Comparison of ENCODE assay signal across 34 mouse cellular contexts in genomic region chr16:12897267-12897666, GRCm38 (mm10).
"Had no signal": no experiment of that assay in that cellular context is flagged by ENCODE, and none has a peak within 500 bp of the region (broad histone marks: within the 10 kb centered on the region; RNA-seq: fewer than 3 reads in every experiment).

No protein-coding gene starts in this region.

- H3K4me1 ChIP-seq: heart, embryonic 12.5 days; heart, embryonic 13.5 days; heart, embryonic 15.5 days; hindbrain, embryonic 15.5 days; intestine, embryonic 15.5 days; kidney, embryonic 15.5 days had no signal

- H3K9ac ChIP-seq: heart, embryonic 12.5 days; heart, embryonic 13.5 days; heart, embryonic 15.5 days; hindbrain, embryonic 12.5 days; hindbrain, embryonic 13.5 days; hindbrain, embryonic 14.5 days; hindbrain, embryonic 15.5 days; intestine, embryonic 15.5 days; kidney, embryonic 15.5 days had no signal

- ATAC-seq: hindbrain, embryonic 16.5 days; hindbrain, postnatal 0 days; inflammation-experienced regulatory T-cells, adult 6 months; intestine, embryonic 15.5 days; intestine, embryonic 16.5 days; intestine, postnatal 0 days had no signal

- H3K27ac ChIP-seq: heart, embryonic 13.5 days; heart, embryonic 15.5 days; hindbrain, embryonic 10.5 days; hindbrain, embryonic 12.5 days; hindbrain, embryonic 13.5 days; hindbrain, embryonic 14.5 days; hindbrain, embryonic 15.5 days; hindbrain, postnatal 0 days; intestine, embryonic 15.5 days; kidney, embryonic 15.5 days; kidney, postnatal 0 days; layer of hippocampus, adult 2 months; left cerebral cortex, adult 2 months had no signal

- H3K9me3 ChIP-seq: heart, embryonic 13.5 days; heart, embryonic 15.5 days; intestine, embryonic 15.5 days; kidney, embryonic 15.5 days had no signal

- DNase-seq: heart, postnatal 10 days; heart, postnatal 14 days; heart, postnatal 36 days; heart, postnatal 4 days; kidney, adult 11 months; kidney, adult 18-20 months; kidney, adult 2 months; kidney, adult 8-10 months; kidney, adult 9 months; kidney, postnatal 10 days; kidney, postnatal 14 days; kidney, postnatal 25 days; kidney, postnatal 36 days; kidney, postnatal 4 days; layer of hippocampus, adult 9-11 months; layer of hippocampus, postnatal 36 days had no signal

- H3K36me3 ChIP-seq: heart, embryonic 12.5 days; heart, embryonic 13.5 days; heart, embryonic 15.5 days; hindbrain, embryonic 10.5 days; hindbrain, embryonic 12.5 days; hindbrain, embryonic 13.5 days; hindbrain, embryonic 15.5 days; intestine, embryonic 15.5 days; kidney, embryonic 15.5 days had no signal

- H3K4me3 ChIP-seq: heart, embryonic 12.5 days; heart, embryonic 13.5 days; heart, embryonic 15.5 days; hindbrain, embryonic 10.5 days; hindbrain, embryonic 12.5 days; hindbrain, embryonic 13.5 days; hindbrain, embryonic 15.5 days; intestine, embryonic 15.5 days; kidney, embryonic 15.5 days; layer of hippocampus, adult 2 months; left cerebral cortex, adult 2 months had no signal

- H3K4me2 ChIP-seq: heart, embryonic 12.5 days; heart, embryonic 13.5 days; heart, embryonic 15.5 days; hindbrain, embryonic 12.5 days; hindbrain, embryonic 13.5 days; hindbrain, embryonic 14.5 days; hindbrain, embryonic 15.5 days; intestine, embryonic 15.5 days; kidney, embryonic 15.5 days had no signal

- H3K27me3 ChIP-seq: heart, embryonic 12.5 days; heart, embryonic 13.5 days; heart, embryonic 15.5 days; hindbrain, embryonic 12.5 days; hindbrain, embryonic 13.5 days; hindbrain, embryonic 15.5 days; intestine, embryonic 15.5 days; kidney, embryonic 15.5 days had no signal
